Mouse (Mus musculus) cortical plate, adult 2 months (tissue): ENCODE results near the gene Kcna7. TPM values are rescaled to one million over a fixed set of nuclear protein-coding genes. Genes with fewer than 3 reads are reported as not detected.

Source experiments
- H3K27ac ChIP-seq: fragments of 200-500 bp; 2 replicates; pipeline ENCODE4 v1.5.1; 2012; ENCODE audit warnings: low read length, control low read depth, inconsistent platforms; ENCODE audit not compliant: insufficient read depth
- H3K4me1 ChIP-seq: fragments of 200-500 bp; 2 replicates; pipeline ENCODE4 v1.6.1; 2011; ENCODE audit warnings: low read length; ENCODE audit not compliant: control insufficient read depth, insufficient read depth
- H3K4me3 ChIP-seq: fragments of 200-500 bp; 2 replicates; pipeline ENCODE4 v1.5.1; 2011; ENCODE audit warnings: mild to moderate bottlenecking, low read length, control low read depth; ENCODE audit not compliant: insufficient read depth
- CTCF ChIP-seq: fragments of 200-500 bp; IDR thresholded peaks from 2 replicates; pipeline ENCODE4 v1.5.1; 2011; ENCODE audit warnings: mild to moderate bottlenecking, control low read depth, low read length; ENCODE audit not compliant: insufficient read depth; ENCODE audit errors: extremely low read depth
- POLR2A ChIP-seq: fragments of 200-500 bp; IDR thresholded peaks from 2 replicates; pipeline ENCODE4 v1.6.1; 2011; ENCODE audit warnings: mild to moderate bottlenecking, low read length, control low read depth; ENCODE audit not compliant: insufficient read depth; ENCODE audit errors: extremely low read depth
- polyA plus RNA-seq: library from polyadenylated mRNA; depleted of rRNA; stranded (reverse); fragments of >200 nt; gene quantifications from 2 replicates; pipeline ENCODE4 v1.2.3, GENCODE M21; 2012; rRNA removed

The Kcna7 gene
- polyA plus RNA-seq, 1 experiment = not detected

DNA sequence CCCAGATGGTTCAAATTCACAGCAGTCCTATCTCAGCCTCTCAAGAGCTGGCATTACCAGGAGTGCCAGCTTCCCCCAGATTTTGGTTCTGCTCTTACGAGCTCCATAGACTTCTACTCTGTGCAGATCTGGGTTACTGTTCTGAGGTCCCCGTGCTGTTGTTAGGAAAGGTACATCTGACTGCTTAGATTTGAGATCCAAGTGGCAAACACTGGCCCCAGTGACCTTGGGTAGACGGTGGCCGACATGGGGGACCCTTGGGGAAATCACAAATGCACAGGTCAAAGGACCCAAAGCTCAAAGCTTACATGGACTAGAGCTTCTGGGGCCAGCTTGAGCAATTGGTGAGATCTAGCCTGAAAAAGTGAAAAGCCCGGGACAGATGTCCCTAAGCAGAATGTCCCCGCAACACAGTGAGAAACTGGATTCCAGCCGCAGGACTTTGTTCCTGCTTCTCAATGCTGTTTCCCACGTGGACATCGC is 51.3 kb downstream of the Kcna7 start:
- Histone ChIP-seq H3K4me3 (no peak overlapping the region), H3K4me1 (peaks cover 6% of the 10 kb centered on the region; the same call in 1 of the 2 replicates), H3K27ac (no peak overlapping the region)
- TF ChIP-seq CTCF = no peak
- TF ChIP-seq POLR2A = no peak

DNA sequence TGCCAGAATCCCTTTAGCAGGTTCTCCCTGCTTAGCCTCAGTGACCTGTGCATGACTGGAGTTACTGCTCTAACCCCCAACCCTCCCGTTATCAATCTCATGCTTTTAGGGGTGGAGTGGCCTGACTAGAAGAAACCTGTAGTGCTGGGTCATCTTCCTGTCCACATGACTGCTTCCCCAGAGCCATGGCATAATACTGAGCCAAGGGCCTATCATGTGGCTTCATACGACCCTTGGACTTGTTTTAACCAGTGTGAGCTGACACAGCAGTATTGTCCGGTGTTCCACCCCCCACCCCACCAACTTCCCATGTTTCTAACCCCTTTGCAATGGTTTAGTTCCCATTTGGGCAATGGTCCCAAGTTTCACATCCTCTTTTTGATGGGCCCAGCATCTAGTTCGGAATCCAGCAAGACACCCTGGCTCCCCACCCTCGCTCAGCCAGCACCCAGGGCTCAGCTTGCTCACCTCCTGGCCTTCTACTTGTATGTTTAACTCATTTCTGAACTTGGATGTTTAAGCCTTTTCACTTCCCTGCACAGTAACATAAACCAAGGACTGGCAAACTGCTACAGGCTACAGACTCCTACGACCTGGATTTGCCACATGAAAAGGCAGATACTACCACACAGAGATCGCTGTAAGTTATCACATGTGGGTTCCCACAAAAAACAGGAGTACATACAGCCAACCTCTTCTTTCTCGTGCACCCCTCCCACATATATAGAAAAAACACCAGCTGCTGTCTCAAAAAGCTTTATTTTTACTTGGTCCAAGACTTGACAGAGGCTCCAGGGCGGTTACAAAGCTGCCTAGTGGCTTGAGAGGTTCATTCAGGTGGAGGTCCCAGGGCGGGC is 52.0 kb downstream of the Kcna7 start:
- Histone ChIP-seq H3K4me1 (peaks cover 6% of the 10 kb centered on the region; the same call in 1 of the 2 replicates), H3K27ac (no peak overlapping the region), H3K4me3 (peak overlapping the region; percentile 93; the same call in 1 of the 2 replicates)
- TF ChIP-seq POLR2A = peak; percentile 24; the same call in 1 of the 2 replicates
- TF ChIP-seq CTCF = no peak

DNA sequence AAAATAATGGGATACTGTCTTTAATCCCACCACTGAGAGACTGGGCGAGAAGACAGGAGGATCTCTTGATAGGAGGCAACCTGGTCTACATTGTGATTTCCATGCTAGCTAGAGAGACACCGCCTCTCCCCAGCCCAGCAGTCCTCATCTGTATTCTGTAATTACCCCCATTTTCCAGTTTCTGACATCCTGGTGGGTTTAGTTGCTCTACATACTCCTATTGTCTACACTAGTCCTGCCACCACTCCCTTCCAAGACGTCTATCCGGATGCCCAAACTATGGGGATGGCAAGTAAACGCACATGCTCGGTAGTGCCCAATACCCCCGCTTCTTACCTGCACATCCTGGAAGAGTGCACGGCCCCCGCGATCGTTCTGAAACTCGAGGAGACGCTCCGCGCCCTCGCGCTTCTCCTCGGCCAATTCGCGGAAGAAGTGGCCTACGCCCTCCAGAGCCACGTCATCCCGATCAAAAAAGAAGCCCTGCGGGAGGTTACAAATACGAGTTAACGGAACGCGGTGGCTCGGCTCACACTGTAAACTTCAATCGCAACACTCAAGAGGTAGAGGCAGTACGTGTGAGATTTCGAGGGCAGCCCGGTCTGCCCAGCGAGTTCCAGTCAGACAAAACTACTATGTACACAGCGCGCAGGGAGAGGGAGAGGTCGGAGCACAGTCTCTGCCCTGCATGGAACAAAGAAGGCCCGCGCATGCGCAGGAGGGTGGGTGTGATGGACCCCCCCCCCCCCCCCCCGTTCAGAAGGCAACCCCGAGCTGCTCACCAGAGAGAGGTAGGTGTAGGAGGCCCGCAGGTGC is 53.5 kb downstream of the Kcna7 start:
- H3K4me3 ChIP-seq = peak overlapping the region; percentile 93
- peak overlapping the region; percentile 64; the same call in 1 of the 2 replicates for H3K27ac ChIP-seq
- peaks cover 6% of the 10 kb centered on the region; the same call in 1 of the 2 replicates for H3K4me1 ChIP-seq
- TF ChIP-seq CTCF (no peak), POLR2A (no peak; the same call in 1 of the 2 replicates)

Other genes starting within 250 kb of the Kcna7 start
- 1,033 and 1,121 TPM in 2 replicates for gene Slc17a7, start 241.7 kb upstream of the Kcna7 start, polyA plus RNA-seq
- 0.38 and 0.62 TPM in 2 replicates for gene Gfy, start 226.1 kb upstream of the Kcna7 start, polyA plus RNA-seq
- not detected in 2 replicates for gene Pth2, start 224.7 kb upstream of the Kcna7 start, polyA plus RNA-seq
- 4.7 and 5.0 TPM in 2 replicates for gene Ccdc155, start 200.8 kb upstream of the Kcna7 start, polyA plus RNA-seq
- 41.4 and 47.2 TPM in 2 replicates for gene Dkkl1, start 193.5 kb upstream of the Kcna7 start, polyA plus RNA-seq
- 5.0 and 6.4 TPM in 2 replicates for gene Tead2, start 189.9 kb upstream of the Kcna7 start, polyA plus RNA-seq
- gene Cd37, start 166.5 kb upstream of the Kcna7 start, polyA plus RNA-seq = 10.6 and 11.9 TPM in 2 replicates
- gene Slc6a16, start 164.6 kb upstream of the Kcna7 start, polyA plus RNA-seq = 2.1 TPM in 2 replicates
- 0.08 and 0.30 TPM in 2 replicates for gene Slc6a21, start 128.1 kb upstream of the Kcna7 start, polyA plus RNA-seq
- 29.1 and 35.1 TPM in 2 replicates for gene Trpm4, start 71.9 kb upstream of the Kcna7 start, polyA plus RNA-seq
- gene Hrc, start 70.4 kb upstream of the Kcna7 start, polyA plus RNA-seq = 0.35 and 0.55 TPM in 2 replicates
- gene Ppfia3, start 38.6 kb upstream of the Kcna7 start, polyA plus RNA-seq = 164 and 167 TPM in 2 replicates
- gene Lin7b, start 35.1 kb upstream of the Kcna7 start, polyA plus RNA-seq = 336 TPM in 2 replicates
- gene Snrnp70, start 9.9 kb upstream of the Kcna7 start, polyA plus RNA-seq = 720 and 793 TPM in 2 replicates
- gene Ntf5, start 8.0 kb downstream of the Kcna7 start, polyA plus RNA-seq = 0.04 and 0.08 TPM in 2 replicates
- gene Lhb, start 15.2 kb downstream of the Kcna7 start, polyA plus RNA-seq = 0.17 TPM in 1 of 2 replicates, not detected in the other
- gene Gys1, start 29.2 kb downstream of the Kcna7 start, polyA plus RNA-seq = 25.7 and 26.4 TPM in 2 replicates
- gene Ruvbl2, start 32.4 kb downstream of the Kcna7 start, polyA plus RNA-seq = 41.7 and 47.4 TPM in 2 replicates
- gene Ftl1, start 54.2 kb downstream of the Kcna7 start, polyA plus RNA-seq = 588 and 637 TPM in 2 replicates
- 99.4 and 103 TPM in 2 replicates for gene Bax, start 61.2 kb downstream of the Kcna7 start, polyA plus RNA-seq
- gene Tulp2, start 76.2 kb downstream of the Kcna7 start, polyA plus RNA-seq = 0.11 and 0.13 TPM in 2 replicates
- gene Gm45808, start 81.2 kb downstream of the Kcna7 start, polyA plus RNA-seq = 0.19 TPM in 1 of 2 replicates, not detected in the other
- gene Dhdh, start 83.2 kb downstream of the Kcna7 start, polyA plus RNA-seq = 5.9 and 6.5 TPM in 2 replicates
- 88.2 and 99.6 TPM in 2 replicates for gene Nucb1, start 104.8 kb downstream of the Kcna7 start, polyA plus RNA-seq
- gene Ppp1r15a, start 120.6 kb downstream of the Kcna7 start, polyA plus RNA-seq = 19.4 and 20.0 TPM in 2 replicates
- 5.1 and 6.3 TPM in 2 replicates for gene Plekha4, start 120.7 kb downstream of the Kcna7 start, polyA plus RNA-seq
- 0.45 and 0.54 TPM in 2 replicates for gene Hsd17b14, start 149.2 kb downstream of the Kcna7 start, polyA plus RNA-seq
- gene Bcat2, start 164.5 kb downstream of the Kcna7 start, polyA plus RNA-seq = 26.1 and 26.5 TPM in 2 replicates
- gene Fgf21, start 209.8 kb downstream of the Kcna7 start, polyA plus RNA-seq = not detected in 2 replicates
- gene Fut1, start 211.6 kb downstream of the Kcna7 start, polyA plus RNA-seq = 0.09 and 0.15 TPM in 2 replicates
- gene Izumo1, start 216.2 kb downstream of the Kcna7 start, polyA plus RNA-seq = 0.09 and 0.13 TPM in 2 replicates
- 6.9 and 7.8 TPM in 2 replicates for gene Rasip1, start 221.8 kb downstream of the Kcna7 start, polyA plus RNA-seq
- 5.2 and 7.1 TPM in 2 replicates for gene Mamstr, start 234.3 kb downstream of the Kcna7 start, polyA plus RNA-seq